Mouse (Mus musculus) testis, adult 2 months (tissue): ENCODE results near the gene Zbtb41.

Source experiments
- CTCF ChIP-seq: fragments of 200-500 bp; IDR thresholded peaks from 2 replicates; pipeline ENCODE4 v1.5.1; 2012; ENCODE audit warnings: low read depth, mild to moderate bottlenecking, inconsistent platforms, low read length, moderate library complexity; ENCODE audit not compliant: control insufficient read depth, insufficient read depth, insufficient replicate concordance
- POLR2A ChIP-seq: fragments of 200-500 bp; IDR thresholded peaks from 2 replicates; pipeline ENCODE4 v1.6.1; 2012; ENCODE audit warnings: low read depth, mild to moderate bottlenecking, inconsistent platforms, low read length, moderate library complexity; ENCODE audit not compliant: control insufficient read depth

- TF ChIP-seq CTCF (no peak), POLR2A (no peak)
Measured at GRCm38 (mm10) chr1:139375900-139376299, 46.2 kb upstream of the Zbtb41 start.
